Mouse (Mus musculus): ENCODE data around the gene Ftsj1. TPM values are rescaled to one million over a fixed set of nuclear protein-coding genes. Genes with fewer than 3 reads are reported as not detected.

Gene Ftsj1
- total and polyA plus RNA-seq, 3 experiments: 17.0 to 31.6 (median 22.3) TPM

DNA sequence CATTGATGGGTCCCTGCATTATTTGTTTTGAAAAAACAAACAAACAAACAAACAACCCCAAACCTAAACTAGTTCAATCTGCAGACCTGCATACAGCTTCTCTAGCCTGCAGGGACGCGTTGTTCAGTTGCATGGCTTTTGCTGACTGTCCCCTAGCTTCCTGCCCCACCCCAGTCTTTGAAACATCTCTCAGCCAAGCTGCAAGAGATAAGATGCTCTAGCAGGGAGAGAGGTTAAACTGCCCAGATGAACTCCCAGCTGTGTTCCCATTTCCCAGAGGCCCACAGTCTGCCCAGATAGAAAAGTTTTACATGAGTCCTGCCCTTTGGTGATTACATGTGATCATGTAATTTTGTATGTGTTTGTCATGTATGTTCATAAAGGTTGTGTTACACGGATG, 12.0 kb upstream of the Ftsj1 start:
- no peak for DNase-seq (ENCODE audit: extremely low read depth)
- Histone ChIP-seq H3K36me3 (replicated peaks in 1 of 2; ENCODE audit: control insufficient read depth in 1 of 2, insufficient read depth in 1 of 2, low read length in 1 of 2) (no peaks in the 10 kb centered on the region), H3K4me3 (replicated peaks in 1 of 3; ENCODE audit: low read depth in 2 of 3, low read length in 2 of 3, poor library complexity in 1 of 3) (no peak overlapping the region), H3K27me3 (replicated peaks) (no peaks in the 10 kb centered on the region), H3K79me2 (replicated peaks; ENCODE audit: control insufficient read depth, extremely low read depth, insufficient read depth, poor library complexity, severe bottlenecking) (no peaks in the 10 kb centered on the region), H3K9me3 (replicated peaks; ENCODE audit: low read length) (no peaks in the 10 kb centered on the region), H3K9ac (ENCODE audit: insufficient read depth, low read depth) (no peak overlapping the region), H3K27ac (ENCODE audit: insufficient read depth, low read depth) (no peak overlapping the region), H3K4me1 (ENCODE audit: control insufficient read depth in 1 of 2, insufficient read depth in 2 of 2) (no peaks in the 10 kb centered on the region), H3K4me2 (ENCODE audit: insufficient read depth, low read depth, poor library complexity, severe bottlenecking) (no peak overlapping the region)
- dilution Hi-C loops (cut with MboI; ENCODE audit: extremely low pct_ligation_motif_present, extremely low pct_unique_long_range_greater_than_20kb, low sequenced_read_pairs): no loop called here
- in situ Hi-C loops (cut with MboI; ENCODE audit: low pct_ligation_motif_present, low pct_unique_long_range_greater_than_20kb, low sequenced_read_pairs): no loop called here
- TF ChIP-seq CTCF (conservative IDR thresholded peaks at IDR 0.05 in 1 of 2, IDR thresholded peaks at IDR 0.05 in 1 of 2; ENCODE audit: low read depth in 2 of 2, low read length in 2 of 2) (no peak), ZMIZ1 (IDR thresholded peaks at IDR 0.05; ENCODE audit: low read depth, low read length) (no peak), PAX5 (IDR thresholded peaks at IDR 0.05; ENCODE audit: low read length) (no peak), JUND (conservative IDR thresholded peaks at IDR 0.05; ENCODE audit: low read depth, low read length) (no peak), USF1 (IDR thresholded peaks at IDR 0.05; ENCODE audit: low read depth, low read length) (no peak), POLR2AphosphoS2 (IDR thresholded peaks at IDR 0.05; ENCODE audit: low read depth, low read length) (no peak), POLR2A (IDR thresholded peaks at IDR 0.05; ENCODE audit: low read depth, low read length) (no peak), NELFE (IDR thresholded peaks at IDR 0.05; ENCODE audit: low read depth, low read length) (no peak), SIN3A (IDR thresholded peaks at IDR 0.05; ENCODE audit: low read length) (no peak), GABPA (IDR thresholded peaks at IDR 0.05; ENCODE audit: insufficient replicate concordance, low read depth, low read length) (no peak), TCF12 (IDR thresholded peaks at IDR 0.05; ENCODE audit: low read depth, low read length) (no peak)

DNA sequence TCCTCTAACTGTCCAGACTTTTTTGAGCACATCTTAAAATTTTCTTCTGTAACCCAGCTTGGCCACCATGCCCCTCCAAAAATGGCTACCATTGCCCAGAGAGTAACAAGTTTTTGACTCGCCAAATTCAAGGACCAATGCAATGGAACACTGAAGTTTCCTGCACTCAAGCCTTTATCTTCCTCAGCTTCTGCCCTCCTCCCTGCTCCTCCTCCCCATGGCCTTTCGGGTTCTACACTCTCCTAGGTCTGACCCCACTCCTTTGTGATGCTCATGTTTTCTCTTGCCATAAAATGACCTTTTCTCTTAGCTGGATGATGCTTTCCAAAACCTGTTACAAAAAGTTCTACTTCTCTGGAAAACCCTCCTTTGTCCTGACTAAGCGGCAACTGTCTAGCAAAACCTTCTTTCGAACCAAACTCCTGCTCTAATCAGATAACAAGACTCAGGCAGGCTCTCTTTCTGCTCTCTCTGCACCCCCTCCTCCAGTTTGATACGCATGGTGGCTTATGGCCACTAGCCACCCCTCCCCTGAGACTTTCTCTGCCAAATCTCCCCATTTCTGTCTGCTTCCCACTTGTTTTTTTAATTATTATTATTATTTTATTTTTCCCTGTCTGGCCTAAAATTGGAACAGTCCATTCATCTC, 11.1 kb upstream of the Ftsj1 start:
- in situ Hi-C loops (cut with MboI; ENCODE audit: low pct_ligation_motif_present, low pct_unique_long_range_greater_than_20kb, low sequenced_read_pairs): no loop called here
- no peak overlapping the region for H3K4me2 ChIP-seq (ENCODE audit: insufficient read depth, low read depth, poor library complexity, severe bottlenecking)
- no peaks in the 10 kb centered on the region for H3K4me1 ChIP-seq (ENCODE audit: control insufficient read depth in 1 of 2, insufficient read depth in 2 of 2)
- no peaks in the 10 kb centered on the region for H3K27me3 ChIP-seq (replicated peaks)
- no peaks in the 10 kb centered on the region for H3K79me2 ChIP-seq (replicated peaks; ENCODE audit: control insufficient read depth, extremely low read depth, insufficient read depth, poor library complexity, severe bottlenecking)
- DNase-seq (ENCODE audit: extremely low read depth): no peak
- no peak overlapping the region for H3K9ac ChIP-seq (ENCODE audit: insufficient read depth, low read depth)
- dilution Hi-C loops (cut with MboI; ENCODE audit: extremely low pct_ligation_motif_present, extremely low pct_unique_long_range_greater_than_20kb, low sequenced_read_pairs): no loop called here
- no peak overlapping the region for H3K27ac ChIP-seq (ENCODE audit: insufficient read depth, low read depth)
- TF ChIP-seq RAD21 (IDR thresholded peaks at IDR 0.05; ENCODE audit: low read depth, low read length) (no peak), SMC3 (IDR thresholded peaks at IDR 0.05; ENCODE audit: low read depth, low read length) (no peak), USF1 (IDR thresholded peaks at IDR 0.05; ENCODE audit: low read depth, low read length) (no peak), JUN (IDR thresholded peaks at IDR 0.05; ENCODE audit: insufficient read depth, low read depth, low read length) (no peak), MXI1 (IDR thresholded peaks at IDR 0.05; ENCODE audit: low read depth, low read length) (no peak), USF2 (conservative IDR thresholded peaks at IDR 0.05; ENCODE audit: low read depth, low read length) (no peak), HCFC1 (IDR thresholded peaks at IDR 0.05; ENCODE audit: low read depth, low read length) (no peak), ZNF384 (IDR thresholded peaks at IDR 0.05; ENCODE audit: low read depth, low read length) (no peak)
- no peaks in the 10 kb centered on the region for H3K9me3 ChIP-seq (replicated peaks; ENCODE audit: low read length)
- H3K36me3 ChIP-seq (replicated peaks in 1 of 2; ENCODE audit: control insufficient read depth in 1 of 2, insufficient read depth in 1 of 2, low read length in 1 of 2): no peaks in the 10 kb centered on the region
- no peak overlapping the region for H3K4me3 ChIP-seq (replicated peaks in 1 of 3; ENCODE audit: low read depth in 2 of 3, low read length in 2 of 3, poor library complexity in 1 of 3)
